Mouse (Mus musculus) spleen, adult 2 months (tissue): ENCODE measurements around the gene Fam20c.

Experiments used
- CTCF ChIP-seq: fragments of 200-500 bp; IDR thresholded peaks from 2 replicates; pipeline ENCODE4 v1.5.1; 2011; ENCODE audit warnings: mild to moderate bottlenecking, inconsistent platforms; ENCODE audit not compliant: insufficient read depth, insufficient read length, insufficient replicate concordance; ENCODE audit errors: extremely low read depth
- POLR2A ChIP-seq: fragments of 200-500 bp; IDR thresholded peaks from 2 replicates; pipeline ENCODE4 v1.6.1; 2011; ENCODE audit warnings: low read depth, low read length, inconsistent platforms

GRCm38 (mm10) chr5:138779655-138780054 lies 25.3 kb downstream of the Fam20c start:
- TF ChIP-seq POLR2A (no peak), CTCF (no peak)
